Mouse (Mus musculus) thymus, adult 18-20 months (tissue): ENCODE data around the gene Unc5c.

Experiments used
- DNase-seq, 2 experiments: peaks; one replicate each; pipeline ENCODE4 v3.0.0; 2022; ENCODE audit warnings: mixed read lengths in 2 of 2

Unc5c gene

DNA sequence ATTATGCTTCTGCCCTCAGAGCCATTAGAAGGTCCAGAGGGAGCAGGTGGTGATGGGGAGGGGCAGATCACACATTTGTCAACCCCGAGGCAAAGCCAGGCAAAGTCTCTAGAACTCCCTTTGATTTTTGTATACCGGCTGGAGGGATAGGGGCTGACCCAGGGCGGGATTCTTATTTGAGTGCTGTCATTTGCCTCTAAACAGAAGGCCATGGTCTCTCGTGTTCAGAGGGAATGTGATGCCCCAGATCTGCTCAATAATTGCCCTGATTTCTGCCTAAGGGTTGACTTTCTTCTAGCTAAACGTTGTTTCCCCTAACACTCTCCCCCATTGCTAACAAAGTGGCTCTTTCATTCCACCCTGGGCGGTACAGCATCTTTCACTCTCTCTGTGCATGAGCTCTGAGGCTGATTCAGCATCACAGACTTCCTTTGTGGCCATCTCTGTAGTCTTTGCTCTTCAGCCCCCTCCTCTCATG is 136.1 kb downstream of the Unc5c start:
- no peak for DNase-seq

DNA sequence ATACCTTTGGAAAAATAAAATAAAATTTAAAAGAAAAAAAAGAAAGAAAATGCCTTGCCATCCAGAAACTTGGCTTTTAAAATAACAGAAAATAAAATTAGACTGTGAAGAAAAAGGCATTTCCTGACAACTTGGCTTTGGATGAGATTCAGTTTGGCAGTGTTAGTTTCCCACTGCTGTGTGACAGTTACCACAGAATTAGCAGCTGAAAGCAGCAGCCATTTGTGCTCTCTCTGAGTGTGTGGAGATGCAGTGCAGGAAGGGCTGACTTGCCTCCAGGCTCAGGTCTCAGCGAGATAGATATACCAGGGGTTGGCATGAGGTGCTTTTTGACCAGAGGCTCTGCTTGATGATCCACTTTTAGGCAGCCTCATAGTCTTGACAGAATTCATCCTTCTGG is 151.7 kb downstream of the Unc5c start:
- DNase-seq = no peak

DNA sequence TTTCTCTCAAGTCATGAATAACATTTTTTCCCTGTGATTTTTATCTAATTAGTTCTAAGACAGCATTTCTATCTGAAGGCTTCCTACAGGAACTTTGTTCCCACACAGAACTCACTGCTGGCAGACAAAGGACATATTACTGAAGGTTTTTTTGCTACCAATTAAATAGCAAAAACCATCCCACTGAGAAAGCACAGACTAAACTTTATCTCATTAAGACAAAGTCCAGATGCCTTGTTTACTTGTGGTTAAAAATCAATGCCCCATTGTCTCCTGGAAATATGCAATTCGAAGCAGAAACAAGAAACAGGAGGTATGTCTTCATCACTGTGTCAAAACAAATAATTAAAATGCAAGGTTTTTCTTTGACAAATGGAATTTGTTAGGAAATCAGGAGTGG is 153.7 kb downstream of the Unc5c start:
- DNase-seq = no peak

DNA sequence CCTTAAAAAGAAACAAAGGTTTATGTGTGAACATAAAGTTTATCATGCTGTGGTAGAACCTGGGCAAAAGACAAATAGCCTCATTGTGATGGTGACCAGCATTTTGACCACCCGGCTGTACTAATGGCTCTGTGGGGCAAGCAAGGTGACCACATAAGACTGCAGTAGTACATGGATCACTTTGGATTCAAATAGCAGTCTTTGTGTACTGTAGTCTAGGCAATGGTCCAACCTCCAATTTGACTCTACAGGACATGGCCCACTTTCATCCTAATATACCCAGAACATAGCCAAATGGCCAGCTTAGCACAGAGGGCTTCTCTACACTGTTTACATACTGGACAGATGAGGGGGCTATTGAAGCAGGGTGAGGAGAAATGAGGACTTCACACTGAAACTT is 156.5 kb downstream of the Unc5c start:
- no peak for DNase-seq

DNA sequence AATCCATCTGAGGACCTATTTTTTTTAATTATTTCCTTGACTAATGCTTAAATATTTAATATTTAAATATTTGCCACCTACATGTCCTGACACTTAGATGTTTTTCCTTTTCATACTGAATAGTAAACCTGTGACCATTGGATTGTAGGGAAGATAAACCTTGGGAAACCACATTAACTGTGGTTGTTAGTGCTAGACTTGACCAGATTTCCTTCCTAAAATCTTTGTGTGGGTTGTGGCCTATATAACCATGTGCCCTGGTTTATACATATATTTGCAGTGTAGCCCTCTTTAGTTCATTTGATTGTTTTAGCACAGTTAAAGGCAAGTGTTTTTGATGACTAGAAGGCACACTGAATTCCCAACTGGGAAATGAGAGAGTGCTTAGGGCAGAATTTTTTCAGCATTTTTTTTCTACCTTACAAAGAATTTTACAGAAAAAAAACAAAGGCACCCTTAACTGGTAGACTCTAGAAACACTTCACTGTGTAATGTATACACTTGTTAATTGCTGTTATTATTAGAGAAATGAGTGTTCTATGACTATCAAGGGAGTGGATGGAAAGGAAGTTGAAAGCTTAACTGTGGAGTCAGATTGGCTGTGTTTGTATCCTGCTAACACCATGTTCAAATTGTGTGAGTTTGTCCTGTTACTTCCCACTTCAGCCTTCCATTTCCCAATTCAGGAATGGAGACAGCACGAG is 162.1 kb downstream of the Unc5c start:
- no peak for DNase-seq

DNA sequence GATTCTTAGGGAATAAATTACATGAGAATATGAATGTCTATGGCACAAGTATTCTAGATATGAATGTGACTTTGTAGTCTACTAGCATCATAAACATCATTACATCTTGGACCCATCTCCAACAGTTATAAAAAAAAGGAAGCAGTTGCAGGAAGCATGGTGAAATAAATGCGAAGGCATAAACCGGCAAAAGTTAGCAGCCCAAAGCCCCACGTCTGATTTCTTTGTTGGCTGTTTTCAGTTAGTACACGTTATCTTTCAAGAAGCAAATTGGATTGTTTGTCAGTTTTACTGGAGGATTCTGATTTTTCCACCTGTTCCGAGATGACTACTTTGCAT is 162.6 kb downstream of the Unc5c start:
- DNase-seq = no peak

DNA sequence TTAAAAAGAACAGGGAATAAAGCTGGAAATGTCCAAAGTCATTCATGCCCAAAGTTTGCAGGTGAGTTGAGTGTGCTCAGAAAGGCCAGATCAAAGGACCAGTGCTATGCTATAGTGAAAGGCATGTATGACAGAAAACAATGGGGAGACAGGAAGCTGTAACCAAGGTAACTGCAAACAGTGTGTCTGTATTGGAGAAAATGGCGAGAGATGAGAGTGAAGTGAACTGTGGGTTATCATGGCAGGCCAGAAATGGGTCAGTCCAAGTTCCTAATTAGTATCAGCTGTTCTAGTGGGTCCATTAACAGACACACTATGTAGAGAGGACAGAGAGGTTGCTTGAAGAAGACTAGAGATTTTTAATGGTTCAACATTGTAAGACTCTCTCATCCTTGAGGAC is 164.4 kb downstream of the Unc5c start:
- DNase-seq = no peak

DNA sequence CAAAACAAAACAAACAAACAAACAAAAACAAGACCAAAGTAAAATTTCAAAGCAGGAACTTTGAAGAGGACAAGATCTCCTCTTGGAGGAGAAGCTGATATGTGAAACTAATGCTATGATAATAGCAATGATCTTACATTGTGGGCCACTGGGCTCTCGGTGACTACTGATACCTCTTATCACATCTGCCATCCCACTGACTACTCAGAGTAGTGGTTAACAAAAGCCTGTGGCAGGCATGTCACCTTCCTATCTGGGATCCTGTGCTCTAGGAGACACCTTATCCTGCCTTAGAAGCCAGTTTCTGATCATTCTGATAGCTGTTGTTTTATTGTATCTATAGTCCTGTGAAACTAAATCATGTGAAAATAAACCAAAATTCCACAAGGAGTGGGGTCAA is 172.9 kb downstream of the Unc5c start:
- DNase-seq = no peak

DNA sequence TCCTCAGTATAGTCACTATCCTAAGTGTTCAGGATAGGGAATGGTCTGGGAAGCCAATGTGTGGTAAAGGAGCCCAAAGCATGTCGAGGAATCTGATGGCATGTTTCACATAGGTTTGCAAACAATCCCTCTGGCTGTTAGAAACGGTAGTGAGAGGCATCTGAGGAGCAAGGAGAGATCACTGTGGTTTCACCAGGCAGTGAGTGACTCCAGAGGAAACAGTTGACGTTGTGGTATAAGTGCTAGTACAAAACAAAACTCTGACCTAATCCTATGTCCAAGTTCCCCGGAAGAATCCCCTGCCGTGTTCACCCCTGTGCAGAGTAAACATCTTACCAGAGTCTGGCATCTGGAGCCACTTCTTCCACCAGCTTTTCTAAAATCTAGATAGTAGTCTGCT is 179.2 kb downstream of the Unc5c start:
- no peak for DNase-seq

DNA sequence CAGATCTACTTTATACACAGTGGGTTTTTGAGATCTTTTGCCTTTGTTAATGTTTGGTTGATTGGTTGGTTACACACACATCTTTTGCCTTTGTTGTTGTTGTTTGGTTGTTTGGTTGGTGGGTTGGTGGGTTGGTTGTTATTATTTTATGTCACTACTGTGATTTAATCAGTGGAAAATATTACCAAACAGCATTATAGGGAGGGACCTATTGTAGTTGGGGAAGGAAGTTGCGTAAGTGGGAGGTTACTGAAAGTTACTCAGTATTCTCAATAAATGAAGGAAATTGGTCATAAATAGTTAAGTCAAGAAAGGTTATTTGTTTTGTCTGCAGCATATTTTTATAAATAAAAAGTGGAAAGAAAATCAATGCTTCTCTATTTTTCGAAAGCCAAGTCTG is 181.6 kb downstream of the Unc5c start:
- DNase-seq = no peak

DNA sequence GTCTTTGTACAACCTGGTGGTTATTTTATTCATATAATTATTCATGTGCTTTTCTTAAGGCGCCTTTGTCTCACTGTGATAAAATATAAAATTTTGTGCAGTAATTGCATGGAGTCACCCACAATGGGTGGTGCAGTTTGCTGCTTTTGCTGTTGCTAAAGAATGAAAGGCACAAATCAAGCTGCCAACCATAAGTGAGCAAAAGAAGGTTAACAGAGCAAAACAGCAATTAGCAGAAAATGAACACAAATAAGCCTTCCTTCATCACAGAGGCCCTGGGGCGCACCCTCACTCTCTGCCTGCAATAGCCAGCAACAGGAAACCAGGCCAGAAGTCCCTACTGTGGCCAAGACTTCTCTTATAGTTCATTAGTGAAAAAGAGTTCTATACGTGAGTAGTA is 185.6 kb downstream of the Unc5c start:
- DNase-seq = no peak

DNA sequence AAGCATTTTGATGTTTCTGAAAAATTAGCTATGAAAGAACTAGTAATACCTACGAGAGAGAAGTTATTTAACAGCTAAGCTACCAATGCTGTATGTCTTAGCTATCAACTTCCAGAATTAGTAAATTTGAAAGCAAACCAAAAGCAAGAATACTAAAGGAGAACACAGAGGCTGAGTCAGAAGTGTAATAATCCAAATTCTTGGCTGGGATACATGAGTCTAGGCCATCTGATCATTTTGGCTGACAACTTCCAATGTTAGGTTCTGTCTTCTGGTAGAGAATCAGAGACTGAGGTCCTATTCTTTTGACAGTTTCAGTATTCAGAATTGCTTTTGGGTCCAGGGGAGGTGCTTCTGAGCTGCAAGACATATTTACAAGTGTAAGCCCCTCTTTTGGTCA is 188.9 kb downstream of the Unc5c start:
- DNase-seq = no peak

DNA sequence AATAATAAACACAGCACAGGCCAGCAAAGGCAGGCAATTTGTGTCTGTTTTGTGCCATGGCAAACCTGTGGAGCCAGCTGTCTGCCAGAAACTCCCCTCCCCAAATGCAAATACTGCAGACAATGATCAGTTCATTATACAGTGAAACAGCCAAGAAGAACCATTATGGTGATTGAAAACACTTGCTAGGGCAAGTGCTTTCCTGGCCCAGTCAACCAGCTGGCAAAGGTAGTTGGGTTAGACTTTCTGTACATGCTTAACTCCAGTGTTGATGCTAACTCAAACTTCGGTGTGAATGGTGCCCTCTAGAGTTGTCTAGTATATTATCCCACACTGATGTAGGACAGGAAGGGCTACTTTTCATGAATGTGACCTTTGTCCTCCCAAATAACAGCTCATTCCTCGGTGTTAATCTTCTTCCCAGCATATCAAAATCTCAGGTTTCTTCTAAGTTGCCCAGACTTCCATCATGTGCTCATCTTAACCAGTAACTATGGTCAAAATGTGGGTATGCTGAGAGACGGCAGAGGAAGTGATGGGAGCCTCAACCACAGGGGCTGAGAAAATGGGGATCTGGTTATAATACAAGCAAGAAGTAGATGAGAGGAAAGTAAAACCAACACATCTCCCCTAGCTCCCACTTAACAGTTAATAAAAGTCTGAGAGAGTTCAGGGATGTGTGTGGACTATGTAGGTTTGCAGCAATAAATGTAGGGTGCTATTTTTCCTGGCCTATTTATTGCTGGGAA is 194.2 kb downstream of the Unc5c start:
- DNase-seq = no peak

DNA sequence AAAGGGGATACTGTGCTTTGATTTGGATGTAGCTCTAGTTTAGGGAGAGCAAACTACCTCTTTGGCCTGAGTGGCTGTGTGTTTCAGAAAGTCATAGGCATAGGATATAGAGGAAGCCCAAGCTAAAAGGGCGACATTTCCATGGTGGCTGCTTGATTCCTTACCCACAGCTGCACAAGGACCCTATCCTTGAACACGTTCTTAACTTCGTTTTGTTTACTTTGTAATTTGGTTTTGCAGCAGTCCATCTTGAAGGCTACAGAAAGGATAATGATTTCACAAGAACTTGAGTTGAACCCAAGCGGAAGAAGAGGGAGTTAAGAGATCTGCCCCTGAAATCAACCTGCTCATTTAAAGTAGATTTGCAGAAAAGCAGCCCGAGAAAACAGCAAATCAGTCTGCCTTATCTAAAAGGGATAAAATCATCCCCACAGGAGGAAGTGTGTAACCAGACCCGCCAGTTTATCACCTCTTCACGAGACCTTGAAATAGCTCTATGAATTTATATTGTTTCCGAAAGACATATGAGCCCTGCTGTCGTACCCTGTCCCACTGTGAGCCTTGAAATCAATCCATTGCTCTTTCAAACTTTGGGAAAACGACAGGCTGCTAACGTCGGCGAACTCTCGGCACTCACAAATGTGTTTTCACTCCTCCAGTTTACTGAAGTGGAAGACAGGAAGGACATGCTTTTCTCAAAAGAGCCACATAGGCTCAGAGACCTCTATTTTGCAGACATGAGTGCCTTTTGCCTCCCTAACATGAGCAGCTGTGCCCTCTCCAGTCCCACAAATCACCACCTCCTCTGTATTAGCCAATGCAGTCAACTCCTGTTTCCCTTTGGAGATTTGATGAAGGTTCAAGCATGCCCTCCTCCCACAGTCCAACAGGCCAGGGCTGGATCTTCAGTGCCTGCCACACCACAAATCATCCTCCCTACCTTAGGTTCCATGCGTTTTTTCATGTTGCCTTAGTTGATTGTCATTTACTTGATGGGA is 195.3 kb downstream of the Unc5c start:
- DNase-seq = no peak

DNA sequence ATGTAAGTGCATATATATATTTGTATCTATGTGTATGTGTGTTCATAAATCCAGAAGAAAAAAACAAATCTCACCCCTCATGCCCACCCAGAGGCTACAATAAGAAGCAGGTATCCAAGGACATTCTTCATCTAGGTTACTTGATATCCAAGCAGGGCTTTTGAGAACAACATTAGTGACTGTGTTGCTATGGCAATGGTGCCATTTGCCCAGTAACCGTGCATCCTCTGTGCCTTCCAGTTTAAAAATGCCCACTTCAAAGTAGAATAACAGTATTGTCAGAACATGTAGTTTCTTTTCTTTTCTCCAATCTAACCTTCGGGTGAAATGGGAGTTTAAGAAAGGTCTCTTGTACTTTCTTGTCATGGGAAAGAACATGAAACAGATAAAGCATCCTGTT is 224.1 kb downstream of the Unc5c start:
- no peak for DNase-seq

DNA sequence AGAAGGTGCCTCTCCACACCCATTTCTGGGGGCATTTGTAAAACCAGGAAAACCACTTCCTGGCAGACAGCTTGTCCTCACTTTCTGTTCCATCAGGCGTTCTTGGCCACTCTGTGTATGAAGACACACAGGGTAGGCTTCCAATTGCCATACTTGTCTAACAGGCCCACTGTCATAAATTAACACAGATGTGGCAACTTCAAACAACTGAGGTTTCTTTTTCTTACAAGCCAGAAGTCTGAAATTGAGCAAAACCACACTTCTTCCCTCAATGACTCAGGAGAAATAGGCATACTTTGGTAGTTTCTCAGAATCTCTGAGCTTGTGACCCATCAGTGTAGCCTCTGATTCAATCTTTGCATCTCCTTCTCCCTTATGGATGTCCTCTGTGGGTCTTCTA is 225.7 kb downstream of the Unc5c start:
- no peak for DNase-seq

DNA sequence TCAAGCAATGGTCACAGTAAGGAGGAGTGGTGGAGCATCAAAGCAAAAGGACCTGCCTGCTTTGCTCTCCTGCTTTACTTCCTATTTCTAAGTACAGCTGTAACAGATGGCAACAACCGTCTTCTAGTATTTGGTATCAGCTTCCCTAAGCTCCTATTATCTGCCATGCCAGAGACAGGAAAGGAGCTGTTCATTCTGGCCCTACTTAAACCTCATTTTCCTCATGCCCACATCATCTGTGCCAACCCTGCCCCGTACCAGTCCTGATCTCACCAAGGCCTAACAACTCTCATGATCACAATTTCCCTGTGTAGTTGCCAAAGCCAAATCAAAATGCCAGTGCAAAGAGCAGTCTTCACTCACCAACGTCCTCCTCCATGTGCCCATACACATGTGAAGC is 226.4 kb downstream of the Unc5c start:
- no peak for DNase-seq

DNA sequence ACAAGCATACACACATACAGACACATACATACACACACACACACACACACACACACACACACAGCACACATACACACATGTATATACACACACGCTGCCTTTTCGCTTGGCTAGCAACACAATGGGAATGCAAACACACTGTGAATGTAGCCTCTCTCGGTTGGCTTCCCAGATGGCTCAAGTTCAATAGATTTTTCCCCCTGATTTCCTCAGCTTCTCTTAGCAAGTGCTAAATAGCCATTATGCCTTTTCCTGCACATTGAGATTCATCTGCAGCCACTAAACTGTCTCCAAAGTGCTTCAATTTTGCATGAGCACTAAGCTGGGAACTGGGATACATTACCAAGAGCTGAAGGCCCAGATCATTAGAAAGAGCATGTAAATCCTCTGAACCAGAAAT is 226.8 kb downstream of the Unc5c start:
- DNase-seq = no peak

DNA sequence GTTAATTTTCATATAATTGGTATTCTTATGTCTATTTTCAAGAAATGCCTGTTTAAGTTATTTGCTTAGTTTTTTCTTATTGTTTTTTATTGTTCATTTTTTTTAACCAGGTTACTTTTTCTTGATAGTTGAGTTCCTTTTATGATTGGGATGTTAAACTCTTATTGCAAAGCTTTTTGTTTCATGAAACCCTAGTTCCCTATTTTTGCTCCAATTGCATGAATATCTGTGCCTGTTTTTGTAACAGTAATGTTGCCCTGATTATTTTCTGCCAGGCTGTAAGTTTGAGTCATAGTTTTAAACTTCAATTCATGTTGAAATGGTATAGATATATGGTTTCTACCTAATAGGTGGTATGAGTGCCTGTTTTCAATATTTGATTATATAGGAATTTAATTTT is 234.2 kb downstream of the Unc5c start:
- no peak for DNase-seq

DNA sequence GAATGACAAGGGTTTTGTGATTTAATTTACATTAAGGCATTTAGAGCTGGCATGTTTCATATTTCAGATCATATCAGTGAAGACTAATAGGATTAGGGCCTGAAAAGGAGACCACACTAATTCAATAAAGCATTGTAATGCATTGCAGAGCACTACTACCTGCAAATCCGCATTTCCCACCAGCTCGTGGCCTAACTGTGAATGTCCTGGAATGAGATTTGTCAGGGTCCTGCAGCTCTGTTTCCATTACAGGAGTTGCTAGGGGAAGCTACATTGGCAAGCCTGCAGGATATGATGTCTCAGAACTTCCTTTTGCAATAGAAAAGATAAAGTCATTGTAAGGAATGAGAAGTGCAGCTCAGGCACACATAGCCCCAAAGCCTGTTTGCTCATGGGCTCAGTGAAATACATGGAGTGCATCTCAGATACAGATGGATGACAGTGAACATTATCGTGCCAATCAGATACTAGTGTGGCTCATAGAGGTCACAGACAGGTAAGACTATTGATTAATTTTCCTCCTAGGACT is 236.4 kb downstream of the Unc5c start:
- DNase-seq = no peak

DNA sequence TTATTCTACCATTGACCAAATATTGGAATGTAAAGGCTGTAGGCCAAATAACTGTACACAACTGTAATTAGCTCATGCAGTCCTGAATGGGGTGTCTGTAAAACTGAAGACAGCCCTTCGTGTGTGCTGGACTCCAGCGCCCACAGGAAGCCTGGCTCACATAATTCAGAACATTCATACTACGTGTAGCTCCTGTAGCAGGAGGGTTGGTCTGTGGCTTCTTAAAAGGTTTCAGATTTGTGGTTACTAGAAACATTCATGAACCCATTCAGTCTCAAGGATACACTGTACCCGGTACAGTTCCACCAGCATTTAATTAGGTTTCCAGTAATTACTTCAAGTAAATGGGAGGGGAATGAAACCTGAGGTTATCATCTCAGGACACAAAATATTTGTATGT is 246.6 kb downstream of the Unc5c start:
- no peak for DNase-seq

DNA sequence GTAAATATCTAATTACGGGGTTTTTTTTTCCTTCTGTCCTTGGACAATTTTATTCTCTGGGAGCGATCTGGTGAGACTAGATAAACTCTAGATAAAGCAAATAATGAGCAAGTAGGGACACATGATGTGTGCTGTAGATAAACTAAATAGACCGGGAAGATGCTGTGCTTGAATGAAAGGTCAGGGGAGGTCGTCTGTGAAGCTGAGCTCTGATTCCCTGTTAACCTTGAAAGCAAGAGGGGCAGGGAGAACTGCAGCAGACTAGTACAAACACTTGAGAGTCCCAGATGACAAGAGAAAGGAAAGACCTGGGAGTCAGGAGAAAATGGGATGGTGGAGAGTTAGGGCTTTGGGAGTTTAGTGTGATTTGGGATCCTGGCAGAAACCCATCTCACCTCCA is 251.4 kb downstream of the Unc5c start:
- no peak for DNase-seq

DNA sequence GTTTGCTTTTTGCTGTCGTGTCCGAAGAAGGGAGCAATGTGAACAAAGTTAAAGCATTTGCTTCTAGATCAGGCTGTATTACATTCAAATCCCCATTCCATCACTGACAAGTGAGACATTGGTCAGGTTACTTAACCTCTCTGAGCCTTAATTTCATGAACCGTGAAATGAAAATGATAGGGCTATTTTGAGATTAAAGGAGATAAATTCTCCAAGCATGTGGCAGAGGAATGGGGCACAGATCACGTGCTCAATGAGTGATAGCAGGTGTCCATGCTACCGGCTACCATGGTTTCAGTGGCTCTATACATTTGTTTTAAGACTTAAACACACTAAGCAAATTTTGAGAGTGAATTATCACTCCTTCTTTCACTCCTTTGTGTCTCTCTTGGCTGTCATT is 254.0 kb downstream of the Unc5c start:
- DNase-seq = no peak
